Mouse (Mus musculus) heart, adult 2 months (tissue): ENCODE measurements at regions not wholly inside any gene's neighbourhood (a gene's known extent, or its start where the extent isn't known, plus 50 kb on each side); places are given as distances from the start of the nearest gene placed in this dataset.

Source experiments
- DNase-seq, 2 experiments: peaks; one replicate each; pipeline ENCODE4 v3.0.0; 2021
- H3K27ac ChIP-seq: fragments of 200-600 bp; 2 replicates; pipeline ENCODE4 v1.8.1; 2022
- H3K27me3 ChIP-seq: fragments of 200-500 bp; 2 replicates; pipeline ENCODE4 v1.6.1; 2012; ENCODE audit warnings: mild to moderate bottlenecking, low read length, inconsistent platforms, mixed read lengths; ENCODE audit not compliant: control insufficient read depth, insufficient read depth
- H3K36me3 ChIP-seq: fragments of 200-500 bp; 2 replicates; pipeline ENCODE4 v1.6.1; 2012; ENCODE audit warnings: low read length, inconsistent platforms; ENCODE audit not compliant: control insufficient read depth, insufficient read depth
- H3K4me1 ChIP-seq: fragments of 200-500 bp; 2 replicates; pipeline ENCODE4 v1.6.1; 2011; ENCODE audit warnings: low read length; ENCODE audit not compliant: control insufficient read depth, insufficient read depth
- H3K4me3 ChIP-seq: fragments of 200-600 bp; 2 replicates; pipeline ENCODE4 v1.8.1; 2022
- H3K79me2 ChIP-seq: fragments of 200-500 bp; replicated peaks from 2 replicates; pipeline ENCODE4 v1.6.1; 2012; ENCODE audit warnings: mild to moderate bottlenecking, inconsistent platforms, low read length, moderate library complexity, mixed read lengths; ENCODE audit not compliant: control insufficient read depth, insufficient read depth
- H3K9ac ChIP-seq: fragments of 200-500 bp; 2 replicates; pipeline ENCODE4 v1.6.1; 2012; ENCODE audit warnings: low read depth, mild to moderate bottlenecking, control low read depth, inconsistent platforms, low read length, mixed read lengths
- CTCF ChIP-seq: fragments of 200-600 bp; IDR thresholded peaks from 2 replicates; pipeline ENCODE4 v1.8.1; 2022; ENCODE audit warnings: antibody characterized with exemption, mild to moderate bottlenecking, moderate library complexity
- EP300 ChIP-seq: fragments of 200-500 bp; IDR thresholded peaks from 2 replicates; pipeline ENCODE4 v1.6.1; 2011; ENCODE audit warnings: low read depth, low read length, control low read depth; ENCODE audit not compliant: insufficient read depth
- POLR2A ChIP-seq: fragments of 200-500 bp; IDR thresholded peaks from 2 replicates; pipeline ENCODE4 v1.6.1; 2011; ENCODE audit warnings: mild to moderate bottlenecking, low read depth, low read length, control low read depth; ENCODE audit not compliant: insufficient read depth
- WGBS: fragments of 180-500 bp; shearing (Covaris S2); methylation state at CpG from one replicate; pipeline ENCODE4 v1.1.7; 2018; 5-methylcytosine and 5-hydroxymethylcytosine counted together
- intact Hi-C: fragments of 180-260 bp; cut with DNase I; formaldehyde crosslinking; loops from one replicate; pipeline ENCODE4 v1.15.1; 2025

DNA sequence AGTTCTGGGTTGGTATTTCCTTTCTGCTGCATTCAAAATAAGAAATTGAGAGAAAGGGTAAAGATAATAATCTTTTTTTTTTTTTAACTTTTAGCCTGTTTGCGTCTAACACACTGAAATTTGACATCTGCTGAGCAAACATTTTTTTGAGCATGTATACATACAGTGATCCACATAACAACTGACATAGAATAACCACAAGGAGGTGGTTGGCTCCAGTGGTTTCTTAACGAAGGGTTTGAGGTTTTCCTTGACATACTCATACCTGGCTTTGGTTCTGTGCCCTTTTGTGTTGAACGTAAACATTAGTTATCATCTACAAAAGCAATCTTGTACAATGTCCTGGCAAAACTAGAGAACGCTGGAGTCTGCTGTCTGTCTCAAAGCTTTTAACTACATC, 96.5 kb downstream of the 1190002N15Rik start:
- Histone ChIP-seq H3K4me1 (no peaks in the 10 kb centered on the region), H3K27ac (no peak overlapping the region), H3K79me2 (no peaks in the 10 kb centered on the region), H3K4me3 (no peak overlapping the region), H3K27me3 (no peaks in the 10 kb centered on the region), H3K9ac (no peak overlapping the region), H3K36me3 (no peaks in the 10 kb centered on the region)
- TF ChIP-seq CTCF, result no peak
- TF ChIP-seq EP300, result no peak
- no peak for TF ChIP-seq POLR2A
- no peak for DNase-seq
- WGBS, result 62% methylated on average over 4 of the region's 4 CpGs
- intact Hi-C loops, result no loop called here

DNA sequence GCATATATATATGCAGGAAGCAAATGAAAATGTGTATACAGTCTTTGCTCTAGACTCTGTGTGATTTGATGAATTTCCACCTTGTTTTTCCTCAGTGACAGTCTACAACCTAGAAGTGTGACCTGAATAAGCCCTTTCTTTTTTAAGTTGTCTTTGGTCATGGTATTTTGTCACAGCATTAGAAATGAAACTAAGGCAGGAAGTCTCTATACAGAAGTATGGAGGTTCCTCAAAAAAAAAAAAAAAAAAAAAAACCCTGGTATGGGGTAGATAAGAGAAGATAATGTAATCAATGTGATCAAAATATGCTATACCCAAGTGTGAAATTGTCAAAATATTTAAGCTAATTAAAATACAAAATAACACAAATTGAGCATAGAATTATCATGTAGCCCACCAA, 104.4 kb downstream of the 1190002N15Rik start:
- intact Hi-C loops, result no loop called here
- H3K79me2 ChIP-seq, result no peaks in the 10 kb centered on the region
- no peak for TF ChIP-seq EP300
- TF ChIP-seq CTCF, result no peak
- no peak for TF ChIP-seq POLR2A

GRCm38 (mm10) chr9:94432144-94432747, 105.6 kb downstream of the 1190002N15Rik start:
- intact Hi-C loops, result no loop called here
- TF ChIP-seq CTCF (no peak), POLR2A (no peak), EP300 (no peak)

More for the DNA sequence above, 104.4 kb downstream of the 1190002N15Rik start:
- H3K27ac ChIP-seq, result no peak overlapping the region
- no peak overlapping the region for H3K4me3 ChIP-seq
- DNase-seq, result no peak
- H3K9ac ChIP-seq, result no peak overlapping the region
- no peaks in the 10 kb centered on the region; the same call in 1 of the 2 replicates for H3K4me1 ChIP-seq
- no peaks in the 10 kb centered on the region for H3K27me3 ChIP-seq
- no peaks in the 10 kb centered on the region for H3K36me3 ChIP-seq

GRCm38 (mm10) chr9:94431540-94431939, 106.3 kb downstream of the 1190002N15Rik start:
- intact Hi-C loops, result no loop called here
- H3K36me3 ChIP-seq, result no peaks in the 10 kb centered on the region
- no peak overlapping the region for H3K4me3 ChIP-seq
- H3K9ac ChIP-seq, result no peak overlapping the region
- no peaks in the 10 kb centered on the region for H3K27me3 ChIP-seq
- TF ChIP-seq CTCF (no peak), EP300 (no peak), POLR2A (no peak)
- WGBS, result 70% methylated on average over 3 of the region's 3 CpGs
- H3K4me1 ChIP-seq, result no peaks in the 10 kb centered on the region; the same call in 1 of the 2 replicates
- no peaks in the 10 kb centered on the region for H3K79me2 ChIP-seq
- no peak overlapping the region for H3K27ac ChIP-seq
- no peak for DNase-seq

More at GRCm38 (mm10) chr9:94432144-94432747, 105.6 kb downstream of the 1190002N15Rik start:
- Histone ChIP-seq H3K4me1 (no peaks in the 10 kb centered on the region; the same call in 1 of the 2 replicates), H3K27ac (no peak overlapping the region), H3K4me3 (no peak overlapping the region), H3K79me2 (no peaks in the 10 kb centered on the region), H3K9ac (no peak overlapping the region), H3K27me3 (no peaks in the 10 kb centered on the region), H3K36me3 (no peaks in the 10 kb centered on the region)
- no peak for DNase-seq
- WGBS, result 94% methylated on average over 3 of the region's 3 CpGs

DNA sequence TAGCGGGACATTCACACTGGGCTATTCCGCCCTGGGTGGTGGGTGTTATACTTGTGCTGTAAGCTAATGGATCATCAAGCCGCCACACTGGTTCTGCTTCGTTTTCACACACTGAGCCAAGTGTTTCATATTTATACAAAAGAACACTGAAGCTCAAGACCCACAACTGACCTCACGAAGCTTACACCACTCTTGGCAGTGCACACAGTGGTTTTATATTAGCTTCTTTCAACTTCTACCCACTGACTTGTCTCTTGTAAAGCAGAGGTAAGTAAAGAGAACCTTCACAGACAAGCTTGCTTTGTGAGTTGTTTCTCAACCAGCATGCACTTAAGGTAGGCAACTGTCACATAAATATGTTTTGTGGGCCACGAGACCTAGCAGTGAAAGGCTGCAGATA, 106.9 kb downstream of the 1190002N15Rik start:
- intact Hi-C loops, result no loop called here
- Histone ChIP-seq H3K27ac (no peak overlapping the region), H3K4me3 (no peak overlapping the region), H3K36me3 (no peaks in the 10 kb centered on the region), H3K9ac (no peak overlapping the region), H3K79me2 (no peaks in the 10 kb centered on the region), H3K27me3 (no peaks in the 10 kb centered on the region), H3K4me1 (no peaks in the 10 kb centered on the region; the same call in 1 of the 2 replicates)
- no peak for TF ChIP-seq EP300
- no peak for TF ChIP-seq CTCF
- no peak for TF ChIP-seq POLR2A
- 91% methylated on average over 6 of the region's 6 CpGs for WGBS
- DNase-seq, result no peak

DNA sequence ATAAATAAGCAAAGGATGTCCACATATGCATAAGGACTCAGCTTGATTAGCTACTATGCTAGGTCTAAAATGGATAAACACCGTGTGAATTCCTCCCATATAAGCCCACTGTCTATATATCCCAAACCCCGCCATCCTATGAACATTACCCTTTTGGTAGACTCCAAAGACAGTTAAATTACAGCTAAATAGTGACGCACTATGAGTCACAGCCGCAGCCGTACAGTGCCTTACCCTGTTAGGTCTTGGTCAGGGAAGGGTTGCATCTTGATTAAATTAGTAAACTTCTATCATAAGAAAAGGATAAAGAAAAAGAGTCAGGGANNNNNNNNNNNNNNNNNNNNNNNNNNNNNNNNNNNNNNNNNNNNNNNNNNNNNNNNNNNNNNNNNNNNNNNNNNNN, 111.1 kb downstream of the 1190002N15Rik start:
- TF ChIP-seq CTCF, result no peak
- Histone ChIP-seq H3K27ac (no peak overlapping the region), H3K4me1 (no peaks in the 10 kb centered on the region), H3K9ac (no peak overlapping the region), H3K36me3 (no peaks in the 10 kb centered on the region), H3K27me3 (no peaks in the 10 kb centered on the region), H3K79me2 (no peaks in the 10 kb centered on the region), H3K4me3 (no peak overlapping the region)
- intact Hi-C loops, result no loop called here
- no peak for DNase-seq
- WGBS, result 91% methylated on average over 5 of the region's 5 CpGs
